Mouse (Mus musculus) CD8-positive naive resting alpha-beta T cell, adult 57 days (primary cell): ENCODE data around the gene Prrc2a. TPM values are rescaled to one million over a fixed set of nuclear protein-coding genes. Genes with fewer than 3 reads are reported as not detected.

Source experiments
- total RNA-seq: library from RNA; stranded (reverse); gene quantifications from one replicate; pipeline ENCODE4 v1.2.4, GENCODE M21; 2023

Prrc2a gene
- total RNA-seq: 311 TPM

DNA sequence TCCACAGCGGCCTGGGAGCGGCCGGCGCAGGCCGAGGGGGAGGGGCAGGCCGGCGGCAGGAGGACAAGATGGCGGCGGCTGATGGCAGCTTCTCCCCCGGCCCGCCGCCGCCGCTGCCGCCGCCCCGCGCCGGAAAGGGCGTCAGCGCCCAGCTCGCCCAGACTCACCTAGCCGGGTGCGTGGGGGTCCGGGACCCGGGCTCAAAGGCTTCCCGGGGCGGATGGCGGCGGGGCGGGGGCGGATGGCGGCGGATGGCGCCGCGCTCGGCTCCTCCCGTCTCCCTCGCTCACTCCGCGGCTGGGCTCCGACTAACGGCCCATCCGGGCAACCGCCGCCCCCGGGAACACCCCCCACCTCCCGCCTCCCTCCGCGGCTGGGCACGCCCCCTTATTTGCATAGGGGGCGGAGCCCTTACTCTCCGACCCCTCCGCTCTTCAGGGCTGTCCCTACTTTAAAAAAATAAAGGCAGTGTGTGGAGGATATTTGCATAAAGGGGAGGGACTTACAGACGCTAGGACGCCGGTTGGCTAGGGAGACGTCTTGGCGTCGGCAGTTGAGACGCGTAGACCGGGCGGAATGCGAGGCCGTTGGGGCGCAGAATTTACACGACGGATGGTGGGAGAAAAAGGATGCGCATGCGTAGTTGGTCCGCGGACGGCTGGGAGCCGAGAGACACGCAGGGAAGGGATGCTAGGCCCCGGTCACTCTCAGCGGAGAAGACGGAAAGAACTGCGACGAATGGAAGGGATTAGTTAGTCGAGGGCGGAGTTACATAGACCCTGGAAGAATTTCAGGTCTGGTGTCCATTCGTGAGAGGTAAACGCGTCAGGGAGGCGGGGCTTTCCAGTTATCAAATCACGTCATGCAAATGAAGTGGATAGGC is at the start of gene Prrc2a:
TSS of gene Prrc2a (minus strand) at position 330 of the 883 bp plus-strand sequence.

DNA sequence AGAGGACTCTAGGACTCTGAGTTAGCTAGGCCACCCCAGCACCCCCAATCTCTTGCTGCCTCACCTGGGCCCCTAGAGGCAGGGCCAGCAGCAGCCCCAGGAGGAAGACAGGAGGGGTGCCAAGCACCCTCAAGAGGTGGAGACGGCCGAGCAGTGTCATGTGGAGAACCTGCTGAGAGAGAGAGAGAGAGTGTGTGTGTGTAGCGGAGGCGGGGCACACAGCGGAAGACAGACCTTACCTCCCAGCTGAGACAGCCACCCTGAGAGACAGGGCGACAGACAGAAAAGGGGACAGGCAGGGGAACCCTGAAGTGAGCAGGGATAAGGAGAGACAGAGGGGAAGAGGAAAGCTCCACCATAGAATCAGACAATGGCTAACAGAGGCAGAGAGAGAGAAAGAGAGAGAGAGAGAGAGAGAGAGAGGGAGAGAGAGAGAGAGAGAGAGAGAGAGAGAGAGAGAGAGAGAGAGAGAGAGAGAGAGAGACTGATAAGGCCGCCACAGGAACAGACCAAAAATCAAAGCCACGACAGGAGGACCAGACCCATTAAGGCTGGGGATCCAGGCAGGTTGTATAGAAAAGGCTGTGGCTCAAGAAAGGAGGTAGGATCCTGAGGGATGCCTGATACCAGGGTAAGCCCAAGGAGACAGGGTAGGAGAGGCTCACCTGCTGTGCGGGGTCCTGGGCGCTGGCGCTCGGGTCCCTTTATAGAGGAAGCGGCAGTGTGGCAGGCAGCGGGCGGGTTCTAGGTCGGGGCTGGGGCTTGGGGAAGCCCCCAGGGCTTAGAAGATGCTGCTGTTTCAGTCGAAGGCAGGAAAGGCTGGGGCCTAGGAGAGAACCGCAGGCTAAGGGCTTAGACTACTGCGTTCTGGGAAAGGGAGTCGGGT is 40.0 kb upstream of the Prrc2a start, which contains the start of gene Lta:
TSS of gene Lta (minus strand) at position 858 of the 886 bp plus-strand sequence.

DNA sequence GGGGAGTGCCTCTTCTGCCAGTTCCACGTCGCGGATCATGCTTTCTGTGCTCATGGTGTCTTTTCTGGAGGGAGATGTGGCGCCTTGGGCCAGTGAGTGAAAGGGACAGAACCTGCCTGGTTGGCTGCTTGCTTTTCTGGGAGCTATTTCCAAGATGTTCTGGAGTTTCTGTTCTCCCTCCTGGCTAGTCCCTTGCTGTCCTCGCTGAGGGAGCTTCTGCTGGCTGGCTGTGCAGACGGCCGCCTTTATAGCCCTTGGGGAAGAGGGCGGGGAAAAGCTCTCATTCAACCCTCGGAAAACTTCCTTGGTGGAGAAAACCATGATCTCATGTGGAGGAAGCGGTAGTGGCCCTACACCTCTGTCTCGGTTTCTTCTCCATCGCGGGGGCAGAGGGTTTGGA is 37.1 kb upstream of the Prrc2a start, which contains the start of gene Tnf:
TSS of gene Tnf (minus strand) at position 221 of the 400 bp plus-strand sequence.

DNA sequence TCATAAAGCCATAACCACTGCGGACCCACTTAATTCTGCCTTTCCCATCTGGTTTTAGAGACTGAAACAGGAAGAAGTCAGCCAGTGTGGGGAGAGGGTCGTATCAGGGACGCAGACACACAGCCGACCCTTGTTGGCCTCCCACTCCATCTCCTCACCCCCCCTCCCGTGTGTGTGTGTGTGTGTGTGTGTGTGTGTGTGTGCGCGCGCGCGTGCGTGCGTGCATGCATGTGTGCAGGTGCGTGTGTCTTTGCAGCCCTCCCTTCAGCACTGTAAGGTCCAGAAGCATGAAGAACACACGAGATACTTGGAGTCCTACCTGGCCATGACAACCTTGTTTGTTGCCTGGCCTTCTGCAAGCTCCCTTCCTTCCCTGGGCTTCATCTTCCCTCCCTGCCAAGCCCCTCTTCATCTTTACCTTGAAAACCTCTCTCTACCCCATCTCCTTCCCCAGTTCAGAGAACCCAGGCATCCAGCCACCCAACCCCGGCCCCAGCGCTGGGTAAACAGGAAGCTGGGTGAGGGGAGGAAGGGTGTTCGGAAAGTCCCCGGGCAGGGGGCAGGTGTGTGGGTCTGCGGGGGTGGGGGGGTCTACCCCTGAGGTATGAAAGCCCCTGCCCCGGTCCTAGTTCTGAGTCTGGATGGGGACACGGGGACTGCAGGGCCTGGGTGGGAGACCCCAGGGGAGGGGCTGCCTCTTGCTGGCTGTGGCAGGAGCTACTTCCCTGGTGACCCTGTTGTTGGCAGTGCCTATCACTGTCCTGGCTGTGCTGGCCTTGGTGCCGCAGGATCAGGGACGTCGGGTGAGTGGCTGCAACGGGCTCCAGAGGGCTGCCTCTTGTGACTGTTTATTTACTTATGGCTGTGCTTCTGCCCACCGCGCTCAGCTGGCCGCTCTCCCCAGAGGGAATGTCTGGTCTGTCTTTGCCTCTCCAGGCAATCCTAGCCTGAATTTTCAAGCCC is 29.5 kb upstream of the Prrc2a start, which contains the start of gene Ltb:
TSS of gene Ltb (plus strand) at position 559 of the 963 bp plus-strand sequence.

DNA sequence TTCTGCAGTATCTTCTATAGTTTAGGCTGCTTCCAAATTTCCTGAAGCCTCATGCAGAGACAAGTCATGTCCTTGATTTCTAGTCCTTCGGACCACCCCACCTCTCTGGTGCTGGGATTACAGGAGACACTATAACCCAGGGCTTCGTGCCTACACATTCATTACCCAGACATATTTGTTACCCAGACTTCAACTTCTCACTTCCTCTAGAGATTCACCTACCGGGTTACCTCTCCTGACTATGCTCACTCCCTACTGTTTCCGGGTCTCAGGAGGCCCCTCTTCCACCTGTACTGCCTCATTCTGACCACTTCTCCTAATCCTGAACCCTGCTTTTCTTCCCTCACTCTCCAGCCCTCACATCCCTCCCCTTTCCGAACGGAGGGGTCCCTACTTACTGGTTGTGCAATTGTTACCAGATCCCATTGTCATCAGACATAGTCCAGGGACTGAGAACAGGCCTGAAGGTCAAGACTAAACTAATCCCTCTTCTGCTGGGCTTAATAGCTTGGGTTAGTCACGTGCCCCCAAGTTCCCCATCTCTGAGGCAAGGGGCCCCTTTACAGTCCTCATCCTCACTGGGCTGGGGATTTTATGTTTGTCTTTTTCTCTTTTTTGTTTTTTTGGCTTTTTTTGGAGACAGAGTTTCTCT is 23.4 kb upstream of the Prrc2a start, which contains the start of gene Lst1:
TSS of gene Lst1 (minus strand) at position 481 of the 652 bp plus-strand sequence.

DNA sequence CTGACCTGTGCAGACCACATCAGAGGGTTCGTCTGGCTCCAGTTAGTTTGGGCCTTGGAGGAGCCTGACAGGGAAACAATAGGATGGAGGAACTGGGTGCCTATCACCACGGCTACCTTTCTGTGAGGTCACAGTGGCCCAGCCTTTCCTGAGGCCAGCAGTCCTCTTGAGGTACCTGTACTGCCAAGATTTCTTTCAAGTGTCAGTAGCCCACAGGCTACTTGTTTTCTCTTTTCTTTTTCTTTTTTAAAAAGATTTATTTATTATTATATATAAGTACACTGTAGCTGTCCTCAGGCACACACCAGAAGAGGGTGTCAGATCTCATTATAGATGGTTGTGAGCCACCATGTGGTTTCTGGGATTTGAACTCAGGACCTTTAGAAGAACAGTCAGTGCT is 11.3 kb upstream of the Prrc2a start, which contains the start of gene Aif1:
TSS of gene Aif1 (minus strand) at position 101 of the 400 bp plus-strand sequence.

DNA sequence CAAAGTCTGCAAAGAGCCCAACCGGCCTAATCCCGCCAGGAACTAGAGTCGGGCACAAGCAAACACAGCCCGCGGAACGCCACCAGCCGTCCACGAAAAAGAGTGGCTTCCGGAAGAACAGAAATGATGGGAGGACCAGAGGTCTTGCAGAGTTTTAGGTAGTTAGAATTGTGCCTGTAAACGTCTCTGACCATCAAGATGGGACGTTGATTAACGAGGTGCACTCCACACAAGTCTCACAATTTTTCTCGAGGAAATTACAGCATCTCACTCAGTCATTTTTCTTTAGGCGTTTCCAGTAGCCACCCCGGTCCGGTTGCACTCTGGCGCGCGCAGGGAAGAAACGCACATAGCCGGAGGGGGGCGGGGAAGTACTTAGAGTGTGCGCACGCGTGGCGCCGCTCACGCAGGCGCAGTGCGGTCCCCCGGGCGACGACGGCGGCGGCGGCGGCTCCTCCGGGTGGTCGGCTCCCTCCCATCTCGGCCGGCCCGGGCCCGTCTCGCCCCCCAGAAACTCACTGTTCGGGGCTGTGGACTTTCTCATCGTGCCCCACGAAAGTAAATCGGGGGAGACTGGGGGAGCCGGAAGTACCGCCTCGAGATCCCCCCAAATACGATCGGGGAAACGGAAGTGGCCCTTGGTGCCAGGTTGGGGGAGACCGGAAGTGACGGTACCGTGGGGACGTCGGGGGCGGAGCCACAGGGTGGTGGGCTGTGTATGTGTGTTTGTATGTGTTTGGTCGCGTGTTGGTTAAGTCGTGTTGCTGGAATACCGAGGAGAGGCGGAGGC is 29.7 kb downstream of the Prrc2a start, which contains the start of gene Bag6:
TSS of gene Bag6 (plus strand) at position 378 of the 790 bp plus-strand sequence.

DNA sequence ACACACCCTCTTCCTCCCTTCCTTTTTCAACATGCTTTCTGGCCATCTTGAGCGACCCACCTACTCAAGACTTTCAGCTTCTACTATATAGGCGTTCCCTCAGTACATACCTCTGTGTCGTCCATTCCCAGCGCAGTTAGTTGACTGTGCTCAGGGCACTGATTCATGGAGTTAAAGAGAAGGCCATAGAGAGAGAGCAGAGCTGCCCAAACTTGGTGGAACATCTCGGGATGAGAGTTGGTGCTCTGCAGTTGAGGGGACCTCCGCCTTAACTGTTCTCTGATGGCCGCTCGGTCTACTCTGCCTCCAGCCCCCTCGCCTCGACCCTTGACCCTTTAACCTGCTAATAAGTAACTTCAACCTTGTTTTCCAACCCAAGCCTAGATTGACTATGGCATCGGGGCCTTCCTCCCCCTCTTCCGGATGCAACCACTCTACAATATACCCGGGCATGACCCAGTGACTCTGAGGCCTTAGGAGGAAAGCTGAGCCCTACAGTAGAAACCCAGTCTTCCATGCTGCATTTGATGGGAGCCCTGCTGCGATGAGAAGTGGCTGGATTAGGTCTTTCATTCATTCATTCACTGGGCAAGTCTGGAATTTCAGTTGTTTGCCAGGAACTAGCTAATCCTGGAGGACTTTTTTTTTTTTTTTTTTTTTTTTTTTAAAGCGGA is 33.1 kb downstream of the Prrc2a start, which contains the start of gene Apom:
TSS of gene Apom (minus strand) at position 551 of the 674 bp plus-strand sequence.

DNA sequence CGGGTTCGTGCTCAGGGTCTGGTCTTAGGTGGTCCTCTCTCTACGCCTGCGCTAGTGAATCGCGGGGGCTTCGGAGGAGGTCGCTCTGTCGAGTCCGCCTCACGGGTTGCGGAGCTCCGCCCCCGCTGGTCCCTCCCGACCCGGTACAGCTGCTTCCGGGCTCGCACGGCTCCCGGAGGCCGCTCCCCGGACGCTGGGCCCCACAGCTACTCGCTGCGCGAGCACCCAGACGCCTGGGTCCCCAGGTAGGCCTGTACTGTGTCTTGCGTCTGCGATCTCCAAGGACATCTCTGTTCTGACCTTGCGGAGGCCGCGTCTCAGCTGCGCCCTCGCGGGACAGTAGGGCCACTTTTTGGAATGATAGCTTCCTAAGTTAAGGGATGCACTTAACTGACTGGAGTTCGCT is 38.5 kb downstream of the Prrc2a start, which contains the start of gene D17H6S53E:
TSS of gene D17H6S53E (plus strand) at position 168 of the 406 bp plus-strand sequence.

DNA sequence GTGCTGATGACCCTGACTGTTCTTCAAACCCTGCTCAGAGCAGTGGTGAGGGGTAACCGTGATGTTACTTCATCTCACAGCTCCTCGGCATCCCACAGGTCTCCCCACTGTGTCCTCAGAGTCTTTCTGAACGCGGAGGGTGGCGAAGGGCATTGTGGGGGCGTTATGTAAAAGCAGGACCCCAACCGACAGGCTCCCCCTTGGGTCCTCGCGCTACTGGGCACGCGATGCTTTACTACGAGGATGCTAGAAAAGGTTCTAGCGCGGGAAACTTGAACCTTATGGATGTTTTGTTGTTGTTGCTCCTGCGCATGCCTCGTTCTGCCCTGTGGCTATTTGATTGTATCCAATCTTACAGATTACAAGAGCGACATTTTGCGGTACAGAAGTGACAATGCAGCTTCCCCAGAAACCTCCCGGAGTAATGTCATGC is 42.8 kb downstream of the Prrc2a start, which contains the start of gene Csnk2b:
TSS of gene Csnk2b (minus strand) at position 183 of the 433 bp plus-strand sequence.

DNA sequence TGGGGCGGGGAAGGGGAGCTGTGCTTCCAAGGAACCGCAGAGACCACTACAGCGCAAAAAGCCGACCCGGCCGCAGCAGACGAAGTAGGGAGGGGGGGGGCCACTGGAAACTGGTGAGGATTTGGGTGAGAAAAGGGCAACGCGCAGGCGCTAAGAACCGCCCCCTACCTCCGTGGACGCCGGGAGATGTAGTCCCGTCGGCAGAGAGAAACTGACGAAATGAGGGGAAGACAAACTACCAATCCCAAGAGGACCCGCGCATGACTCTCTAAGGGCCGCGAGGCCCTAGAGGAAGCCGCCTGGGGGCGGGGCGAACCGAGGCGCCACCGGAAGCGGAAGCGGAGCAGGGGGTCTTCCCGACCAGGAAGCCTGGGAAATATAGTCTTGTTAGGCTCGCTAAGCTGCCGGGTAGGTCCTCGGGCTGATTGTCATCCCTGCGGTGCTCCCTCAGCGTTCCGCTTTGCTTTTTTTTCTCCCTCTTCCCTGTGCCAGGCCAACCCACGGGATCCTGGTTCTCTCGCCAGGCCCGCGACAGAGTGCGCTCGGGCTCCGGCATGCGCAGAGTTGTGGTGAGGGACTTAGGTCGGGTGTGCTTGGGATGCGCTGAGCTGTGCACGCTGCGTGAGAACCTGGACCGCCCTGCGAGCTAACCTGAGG is 43.4 kb downstream of the Prrc2a start, which contains the start of gene Gpank1:
TSS of gene Gpank1 (plus strand) at position 313 of the 657 bp plus-strand sequence.

DNA sequence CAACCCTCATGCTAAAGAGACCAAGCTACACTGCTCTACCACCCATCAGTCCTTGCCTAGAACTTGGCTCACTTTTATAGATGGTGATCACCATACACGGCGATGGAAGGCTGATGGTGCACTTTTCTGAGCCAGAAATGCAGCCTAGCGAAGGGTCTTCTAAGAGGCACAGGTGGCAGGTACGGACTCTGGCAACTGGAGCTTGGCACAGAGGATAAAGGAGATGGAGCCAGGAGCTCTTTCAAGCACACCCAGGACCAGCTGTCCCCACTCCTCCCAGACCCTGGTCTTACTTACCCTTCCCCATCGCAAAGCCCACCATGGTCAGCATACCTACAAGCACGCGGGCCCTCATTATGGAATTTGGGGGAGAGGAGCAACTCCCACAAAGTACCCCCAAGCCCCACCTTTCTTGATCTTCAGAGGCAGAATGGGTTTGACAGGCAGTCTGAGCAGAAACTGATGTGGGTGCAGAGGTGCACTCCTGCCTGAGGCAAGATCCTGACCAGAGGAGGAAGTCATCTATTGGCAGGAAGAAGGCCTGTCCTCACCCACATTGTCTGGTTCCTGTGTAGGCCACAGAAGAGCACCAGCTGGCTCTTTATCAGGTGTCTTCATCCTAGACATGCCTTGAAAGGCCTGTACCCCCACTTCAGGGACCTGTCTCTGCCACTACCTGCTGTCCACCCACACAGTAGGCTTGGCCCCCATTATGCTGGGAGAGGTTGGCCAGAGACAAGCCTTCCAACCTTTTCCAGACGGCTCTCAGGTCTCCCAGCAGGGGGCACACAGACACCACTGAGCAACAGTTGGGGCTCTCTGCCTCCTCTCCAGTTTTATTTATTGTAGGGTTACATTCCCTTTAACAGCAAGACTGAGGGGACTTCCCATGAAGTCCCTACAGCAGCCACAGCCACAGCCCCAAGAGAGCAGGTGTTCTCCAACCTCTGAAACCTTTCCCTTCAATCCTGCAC is 49.4 kb downstream of the Prrc2a start, which contains the start of gene Ly6g5b:
TSS of gene Ly6g5b (minus strand) at position 383 of the 974 bp plus-strand sequence.

DNA sequence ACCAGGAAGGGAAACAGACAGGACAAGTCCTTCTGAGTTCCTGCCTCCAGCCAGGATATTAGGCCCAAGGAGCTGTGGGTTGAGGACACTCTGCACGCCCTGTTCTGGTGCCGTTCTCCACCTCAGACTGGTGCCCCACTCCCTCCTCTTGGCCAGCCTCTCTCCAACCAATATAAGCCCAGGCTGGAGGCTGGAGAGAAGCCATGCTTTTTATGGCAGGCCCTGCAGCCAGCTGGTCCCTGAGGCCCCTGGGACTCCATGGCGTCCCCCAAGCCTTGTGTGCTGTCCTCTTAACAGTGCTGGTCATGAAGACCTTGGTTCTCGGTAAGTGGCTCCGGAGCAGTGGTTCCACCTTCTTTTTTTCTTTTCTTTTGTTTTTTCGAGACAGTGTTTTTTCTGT is 56.6 kb downstream of the Prrc2a start, which contains the start of gene Ly6g5c:
TSS of gene Ly6g5c (plus strand) at position 183 of the 400 bp plus-strand sequence.

